Mouse (Mus musculus) neutrophil, adult 5-6 weeks (primary cell): Measurements from ENCODE around the gene Gm4871. TPM values are rescaled to one million over a fixed set of nuclear protein-coding genes. Genes with fewer than 3 reads are reported as not detected.
"Not testable (repeated sequence)": the region's sequence is repeated elsewhere in the genome, so short reads cannot be mapped to it uniquely, and the experiment has no call there.

Experiments used
- ATAC-seq: fragments of 151-379, 151-347 bp; 2 replicates; pipeline ENCODE4 v1.8.0; 2017; ENCODE audit warnings: mild to moderate bottlenecking, moderate TSS enrichment; ENCODE audit not compliant: insufficient number of reproducible peaks, poor library complexity, low FRiP score, severe bottlenecking; ENCODE audit errors: extremely low read depth
- total RNA-seq: library from RNA; stranded (forward); fragments of 200-1000 nt; gene quantifications from 2 replicates; pipeline ENCODE4 v1.2.3, GENCODE M21; 2017

Gm4871 gene
- not detected in 2 replicates for total RNA-seq

- ATAC-seq = not testable (repeated sequence)
These were observed at the start of gene Gm4871 for GRCm38 (mm10) chr5:145032391-145032790. TSS of gene Gm4871 (minus strand) at chr5:145032754.

DNA sequence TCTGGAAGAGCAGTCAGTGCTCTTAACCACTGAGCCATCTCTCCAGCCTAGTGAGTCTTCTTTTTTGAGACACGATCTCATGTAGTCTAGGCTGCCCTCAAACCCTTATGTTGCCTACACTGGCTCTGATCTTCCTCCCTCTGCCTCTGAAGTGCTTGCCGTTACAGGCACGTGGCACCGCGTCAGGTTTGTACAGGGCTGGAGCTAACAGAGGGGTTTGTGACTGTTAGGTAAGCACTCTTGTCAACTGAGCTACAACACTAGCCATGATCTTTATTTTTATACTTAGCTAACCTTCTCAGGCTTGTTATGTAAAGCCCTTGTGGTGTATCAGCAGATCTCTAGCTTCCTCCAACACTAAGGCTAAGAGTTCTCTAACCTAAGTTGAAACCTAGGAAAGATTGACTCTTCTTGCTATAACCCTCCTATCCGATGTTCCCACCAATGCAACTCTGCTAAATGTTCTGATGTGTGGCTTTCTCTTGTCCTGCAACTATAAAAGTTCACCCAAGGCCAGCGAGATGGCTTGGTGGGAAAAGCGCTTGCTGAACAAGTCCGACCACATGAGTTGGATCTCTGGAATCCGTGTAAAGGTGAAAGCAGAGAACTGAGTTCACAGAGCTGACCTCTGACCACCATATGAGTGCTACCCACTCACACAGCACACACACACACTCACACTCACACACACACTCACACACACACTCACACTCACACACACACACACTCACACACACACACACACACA, 49.5 kb upstream of the Gm4871 start:
- ATAC-seq = no peak

GRCm38 (mm10) chr5:145075081-145075480, 42.5 kb upstream of the Gm4871 start:
- no peak for ATAC-seq

DNA sequence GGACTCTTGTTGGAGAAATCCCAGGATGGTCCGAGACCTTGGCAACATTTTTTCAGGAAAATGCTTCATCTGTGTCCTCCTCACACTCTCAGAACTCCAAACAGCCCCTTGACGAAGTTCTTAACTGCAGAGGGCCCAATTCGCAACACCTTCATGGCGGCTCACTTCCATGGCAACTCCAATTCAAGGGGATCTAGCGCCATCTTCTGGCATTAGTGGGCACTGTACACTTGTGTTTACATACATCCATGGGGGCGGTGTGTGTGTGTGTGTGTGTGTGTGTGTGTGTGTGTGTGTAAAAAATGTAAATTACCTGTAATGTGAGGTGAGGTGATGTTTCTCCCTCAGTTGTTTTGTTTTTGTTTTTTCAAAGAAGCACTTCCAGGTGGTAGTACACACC, 38.8 kb upstream of the Gm4871 start:
- no peak for ATAC-seq

DNA sequence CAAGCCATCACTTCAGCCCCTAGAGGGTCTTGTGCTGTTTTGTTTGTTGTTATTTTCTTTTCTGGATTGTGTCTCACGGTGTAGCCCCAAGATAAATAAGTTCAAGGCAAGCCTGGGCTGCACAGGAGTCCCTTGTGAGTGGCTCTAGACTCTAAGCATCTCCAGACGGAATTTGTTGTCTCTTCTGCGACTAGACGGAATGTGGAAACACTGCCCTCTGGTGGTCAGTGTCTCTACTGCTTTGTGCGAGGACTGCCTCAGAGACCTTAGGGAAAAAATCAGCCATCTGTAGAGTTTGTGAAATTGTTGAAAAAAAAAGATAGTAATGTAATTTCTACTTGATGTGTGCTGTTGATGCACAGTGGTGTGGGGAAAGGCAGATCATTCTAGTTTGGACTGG, 37.2 kb upstream of the Gm4871 start:
- ATAC-seq = peak; percentile 72

GRCm38 (mm10) chr5:145068863-145069262, 36.3 kb upstream of the Gm4871 start:
- ATAC-seq = no peak

DNA sequence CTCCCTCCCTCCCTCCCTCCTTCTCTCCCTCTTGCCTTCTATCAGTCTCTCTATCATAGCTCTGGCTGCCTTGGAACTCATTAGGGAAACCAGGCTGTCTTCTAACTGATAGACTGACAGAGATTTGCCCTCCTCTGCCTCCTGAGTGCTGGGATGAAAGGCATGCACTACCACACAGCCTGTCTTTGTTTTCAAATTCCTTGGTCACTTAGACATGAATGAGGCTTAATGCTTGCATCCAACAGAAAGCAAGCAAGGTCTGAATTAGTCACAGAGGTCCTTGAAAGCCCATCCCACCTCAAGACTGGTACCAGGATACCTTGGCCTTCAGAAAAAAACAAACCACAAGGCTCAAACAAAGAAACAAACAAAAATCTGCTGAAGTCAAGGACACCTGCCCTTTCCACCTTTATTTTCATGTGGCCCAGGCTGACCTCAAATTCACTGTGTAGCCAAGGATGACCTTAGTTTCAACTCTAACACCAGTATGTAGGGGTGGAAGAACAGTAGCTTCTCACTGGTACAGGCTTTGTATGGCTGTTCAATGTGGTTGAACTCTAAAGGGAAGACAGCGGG, 32.3 kb upstream of the Gm4871 start:
- no peak for ATAC-seq

GRCm38 (mm10) chr5:145059524-145059923, 27.0 kb upstream of the Gm4871 start:
- no peak for ATAC-seq

- no peak for ATAC-seq
These were observed 26.2 kb upstream of the Gm4871 start for GRCm38 (mm10) chr5:145058722-145059121.

DNA sequence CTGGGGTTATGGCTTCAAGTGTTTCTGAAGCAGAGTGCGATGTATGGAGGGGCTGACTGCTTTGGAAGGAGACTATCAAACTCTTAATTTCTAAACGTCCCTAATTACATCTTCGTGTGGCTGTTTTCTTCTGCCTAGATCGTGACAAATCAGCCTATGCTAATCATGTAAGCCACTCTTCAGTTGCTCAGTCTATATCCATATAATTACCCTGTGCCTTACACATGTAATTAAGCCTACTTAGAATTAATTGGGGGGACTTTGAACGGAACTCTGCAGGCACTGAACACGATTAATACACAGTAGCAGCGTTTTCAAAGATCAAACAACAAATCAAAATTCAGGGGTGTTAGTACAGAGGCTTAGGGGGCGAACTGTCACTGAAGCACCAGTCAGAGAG, 25.4 kb upstream of the Gm4871 start:
- ATAC-seq = no peak

- ATAC-seq = not testable (repeated sequence)
These were observed 21.6 kb upstream of the Gm4871 start for GRCm38 (mm10) chr5:145054187-145054586.

DNA sequence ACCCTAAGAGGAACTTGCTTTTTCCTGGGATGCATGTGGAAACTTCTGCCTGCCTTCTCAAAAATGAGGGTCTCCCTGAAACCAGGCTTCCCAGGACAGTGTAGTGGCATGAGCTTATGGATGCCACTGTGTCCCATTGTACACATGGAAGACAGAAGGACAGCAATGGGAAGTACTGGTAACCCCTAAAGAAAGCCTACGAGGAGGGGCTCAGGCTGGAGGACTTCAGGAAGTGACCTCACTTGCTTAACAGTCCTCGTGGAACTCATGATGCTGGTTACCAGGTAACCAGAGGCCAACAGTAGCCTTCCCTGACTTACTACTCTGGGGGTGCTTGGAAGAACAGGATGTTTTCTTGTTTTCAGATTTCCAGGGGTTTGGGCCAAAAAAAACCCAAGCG, 10.1 kb upstream of the Gm4871 start, which contains the start of gene 1700018F24Rik:
1700018F24Rik (plus strand) TSS at position 301 of the 400 bp plus-strand sequence.
- not testable (repeated sequence) for ATAC-seq

DNA sequence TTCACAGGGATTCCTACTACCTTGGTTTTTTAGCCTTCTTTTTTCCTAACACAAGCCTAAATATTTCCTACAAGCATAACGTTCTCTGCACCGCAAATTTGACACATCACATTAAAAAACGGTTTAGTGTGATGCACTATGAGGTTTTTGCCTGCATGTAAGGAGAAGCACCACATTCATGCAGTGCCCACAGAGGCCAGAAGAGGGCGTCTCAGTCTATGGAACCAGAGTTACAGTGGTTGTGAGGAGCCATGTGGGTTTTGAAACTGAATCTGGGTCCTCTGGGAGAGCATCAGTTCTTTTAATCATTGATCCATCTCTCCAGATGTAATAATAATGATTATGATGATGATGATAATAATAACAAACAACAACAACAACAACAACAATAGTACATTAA, 9.1 kb upstream of the Gm4871 start:
- ATAC-seq = no peak

- not testable (repeated sequence) for ATAC-seq
These were observed 2.1 kb downstream of the Gm4871 start for GRCm38 (mm10) chr5:145030476-145030875.

DNA sequence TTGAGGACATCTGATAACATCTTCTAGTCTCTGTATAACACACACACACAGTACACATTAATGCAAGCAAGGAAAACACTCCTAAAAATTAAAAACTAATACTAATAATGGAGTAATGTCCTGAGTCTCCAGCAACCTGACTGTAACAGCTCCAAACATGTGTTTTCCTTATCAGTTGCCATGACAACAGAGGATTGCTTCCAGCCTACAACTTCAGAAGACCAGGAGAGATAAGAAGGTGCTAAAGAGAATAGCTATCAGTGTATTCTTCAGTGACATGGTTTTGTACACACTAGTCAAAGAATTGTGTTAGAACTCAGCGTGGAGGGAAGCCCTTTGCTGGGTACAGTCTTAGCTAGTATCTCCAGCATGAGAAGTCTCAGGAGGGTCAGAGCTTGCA, 11.8 kb downstream of the Gm4871 start:
- ATAC-seq = not testable (repeated sequence)

DNA sequence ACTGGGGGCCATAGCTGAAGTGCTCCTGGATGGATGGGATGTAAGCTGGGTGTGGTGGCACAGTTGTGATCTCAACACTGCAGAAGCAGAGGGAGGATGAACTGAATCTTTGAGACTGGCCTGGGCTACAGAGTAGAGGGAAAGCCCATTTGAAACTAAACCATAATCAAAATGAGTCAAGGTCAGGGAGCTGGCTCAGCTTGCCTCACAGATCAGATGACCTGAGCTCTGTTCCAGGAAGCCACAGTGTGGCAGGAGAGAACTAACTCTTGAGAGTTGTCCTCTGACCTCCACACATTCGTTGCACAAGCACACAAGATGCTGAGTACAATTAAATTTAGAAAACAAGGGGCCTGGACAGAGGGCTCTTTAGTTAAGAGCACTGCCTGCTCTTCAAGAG, 12.3 kb downstream of the Gm4871 start:
- ATAC-seq = not testable (repeated sequence)

GRCm38 (mm10) chr5:145016761-145017160, 15.8 kb downstream of the Gm4871 start:
- not testable (repeated sequence) for ATAC-seq

GRCm38 (mm10) chr5:145014278-145014677, 18.3 kb downstream of the Gm4871 start:
- ATAC-seq = no peak

DNA sequence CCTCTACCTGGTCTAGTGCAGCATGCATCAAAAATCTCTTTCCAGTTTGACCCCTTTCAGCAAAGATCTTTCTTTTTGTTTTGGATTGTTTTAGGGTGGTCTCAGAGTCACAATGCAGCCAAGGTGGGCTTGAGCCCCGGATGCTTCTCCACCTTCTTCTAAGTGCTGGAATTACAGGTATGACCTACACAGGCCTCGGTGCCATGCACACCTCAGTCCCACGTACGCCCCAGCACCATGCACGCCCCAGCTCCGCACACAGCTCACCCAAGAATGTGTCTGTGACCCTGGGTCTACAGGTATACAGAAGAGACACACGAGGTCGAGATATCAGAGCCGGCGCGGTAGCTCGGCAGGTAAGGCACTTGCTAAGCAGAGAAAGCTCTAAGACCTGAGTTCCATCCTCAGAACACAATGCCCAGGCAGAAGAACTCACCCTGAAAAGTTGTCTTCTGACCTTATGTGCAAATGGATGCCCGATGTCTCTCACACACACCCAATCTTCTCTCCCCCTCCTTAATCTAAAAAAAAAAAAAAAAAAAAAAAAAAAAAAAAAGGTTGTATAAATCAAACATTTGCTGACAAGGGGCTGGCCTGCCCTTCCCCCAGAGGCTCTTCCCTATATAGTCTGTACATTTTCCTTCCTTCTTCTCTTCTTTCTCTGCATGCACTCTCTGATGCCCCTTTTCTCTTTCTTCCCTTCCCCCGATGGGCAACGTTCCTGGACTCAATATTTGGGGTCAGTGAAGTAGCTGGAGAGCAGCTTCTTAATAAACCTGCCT, 23.5 kb downstream of the Gm4871 start:
- ATAC-seq = no peak

- no peak for ATAC-seq
These were observed 27.0 kb downstream of the Gm4871 start for GRCm38 (mm10) chr5:145005596-145005995.
